Comparison of ENCODE assay signal across 30 mouse cellular contexts in genomic region chr13:89119809-89120208, GRCm38 (mm10).
A peak's percentile ranks its signal among the peaks of the same experiment; 100 is the strongest.
DNase-seq lines count a peak whose midpoint lies in the region; ATAC-seq and TF ChIP-seq lines count a peak whose summit lies in the region.
"Had no signal": no experiment of that assay in that cellular context is flagged by ENCODE, and none has a peak within 500 bp of the region (broad histone marks: within the 10 kb centered on the region; RNA-seq: fewer than 3 reads in every experiment).

No protein-coding gene starts in this region.

- no peak overlapping the region for H3K9ac ChIP-seq in forebrain, embryonic 16.5 days (replicated peaks; ENCODE audit: low read depth, low read length)
- H3K9ac ChIP-seq in hindbrain, embryonic 12.5 days, result no peak overlapping the region
- H3K9ac ChIP-seq in midbrain, embryonic 15.5 days, result no peak overlapping the region
- H3K9ac ChIP-seq: embryonic facial prominence, embryonic 15.5 days; heart, embryonic 12.5 days; kidney, embryonic 15.5 days; liver, embryonic 15.5 days; lung, embryonic 15.5 days; neural tube, embryonic 12.5 days had no signal

- no peak overlapping the region for H3K27ac ChIP-seq in forebrain, embryonic 16.5 days (ENCODE audit: low read length)
- no peak overlapping the region for H3K27ac ChIP-seq in forebrain, embryonic 10.5 days
- H3K27ac ChIP-seq in hindbrain, embryonic 12.5 days, result no peak overlapping the region
- no peak overlapping the region for H3K27ac ChIP-seq in midbrain, embryonic 15.5 days
- H3K27ac ChIP-seq: embryonic facial prominence, embryonic 15.5 days; kidney, embryonic 15.5 days; liver, embryonic 15.5 days; lung, embryonic 15.5 days; neural tube, embryonic 12.5 days had no signal

- peak; percentile 47; the same call in 1 of the 2 replicates for ATAC-seq in forebrain, embryonic 16.5 days
- peak; percentile 49; the same call in 1 of the 2 replicates for ATAC-seq in hindbrain, embryonic 12.5 days (ENCODE audit: low FRiP score)
- peak; percentile 77; the same call in 1 of the 2 replicates for ATAC-seq in midbrain, embryonic 15.5 days (replicated peaks)

- H3K27me3 ChIP-seq in forebrain, embryonic 16.5 days (replicated peaks; ENCODE audit: control insufficient read depth, insufficient read depth, low read length), result no peaks in the 10 kb centered on the region
- no peaks in the 10 kb centered on the region for H3K27me3 ChIP-seq in forebrain, embryonic 10.5 days (ENCODE audit: poor library complexity, severe bottlenecking)
- H3K27me3 ChIP-seq in hindbrain, embryonic 12.5 days, result no peaks in the 10 kb centered on the region
- H3K27me3 ChIP-seq in midbrain, embryonic 15.5 days (replicated peaks), result no peaks in the 10 kb centered on the region
- H3K27me3 ChIP-seq: embryonic facial prominence, embryonic 15.5 days; heart, embryonic 12.5 days; kidney, embryonic 15.5 days; liver, embryonic 15.5 days; lung, embryonic 15.5 days; megakaryocyte, embryonic 14.5 days; neural tube, embryonic 12.5 days had no signal

- H3K4me2 ChIP-seq in forebrain, embryonic 16.5 days (ENCODE audit: low read length), result no peak overlapping the region
- H3K4me2 ChIP-seq in hindbrain, embryonic 12.5 days (replicated peaks), result no peak overlapping the region
- no peak overlapping the region for H3K4me2 ChIP-seq in midbrain, embryonic 15.5 days
- H3K4me2 ChIP-seq: embryonic facial prominence, embryonic 15.5 days; heart, embryonic 12.5 days; kidney, embryonic 15.5 days; liver, embryonic 15.5 days; lung, embryonic 15.5 days; neural tube, embryonic 12.5 days had no signal

- H3K4me3 ChIP-seq in forebrain, embryonic 16.5 days (replicated peaks; ENCODE audit: low read length), result no peak overlapping the region
- no peak overlapping the region for H3K4me3 ChIP-seq in forebrain, embryonic 10.5 days
- no peak overlapping the region for H3K4me3 ChIP-seq in hindbrain, embryonic 12.5 days
- no peak overlapping the region for H3K4me3 ChIP-seq in midbrain, embryonic 15.5 days
- H3K4me3 ChIP-seq: embryonic facial prominence, embryonic 15.5 days; heart, embryonic 12.5 days; kidney, embryonic 15.5 days; liver, embryonic 15.5 days; lung, embryonic 15.5 days; megakaryocyte, embryonic 14.5 days; neural tube, embryonic 12.5 days had no signal

- no peaks in the 10 kb centered on the region for H3K9me3 ChIP-seq in forebrain, embryonic 16.5 days (ENCODE audit: control insufficient read depth, low read length)
- no peaks in the 10 kb centered on the region for H3K9me3 ChIP-seq in forebrain, embryonic 10.5 days
- no peaks in the 10 kb centered on the region for H3K9me3 ChIP-seq in hindbrain, embryonic 12.5 days (replicated peaks)
- H3K9me3 ChIP-seq in midbrain, embryonic 15.5 days, result no peaks in the 10 kb centered on the region
- H3K9me3 ChIP-seq: embryonic facial prominence, embryonic 15.5 days; heart, embryonic 12.5 days; kidney, embryonic 15.5 days; liver, embryonic 15.5 days; lung, embryonic 15.5 days; megakaryocyte, embryonic 14.5 days; neural tube, embryonic 12.5 days had no signal

- TF ChIP-seq POLR2A in brain, embryonic 14.5 days (IDR thresholded peaks at IDR 0.05; ENCODE audit: borderline replicate concordance, extremely low read depth, insufficient read depth, insufficient read length, poor library complexity, severe bottlenecking), result no peak

- WGBS in forebrain, embryonic 16.5 days, result 50% methylated on average over 8 of the region's 8 CpGs
- WGBS in forebrain, embryonic 10.5 days, result 82% methylated on average over 8 of the region's 8 CpGs
- WGBS in hindbrain, embryonic 12.5 days, result 63% methylated on average over 8 of the region's 8 CpGs
- WGBS in midbrain, embryonic 15.5 days, result 51% methylated on average over 8 of the region's 8 CpGs

- TF ChIP-seq CTCF in brain, embryonic 14.5 days (IDR thresholded peaks at IDR 0.05; ENCODE audit: borderline replicate concordance, extremely low read depth, insufficient read depth, insufficient read length), result no peak

- no peaks in the 10 kb centered on the region for H3K4me1 ChIP-seq in forebrain, embryonic 16.5 days (replicated peaks; ENCODE audit: control insufficient read depth, insufficient read depth, low read length)
- H3K4me1 ChIP-seq in forebrain, embryonic 10.5 days, result peaks cover 11% of the 10 kb centered on the region
- H3K4me1 ChIP-seq in hindbrain, embryonic 12.5 days, result no peaks in the 10 kb centered on the region
- H3K4me1 ChIP-seq in midbrain, embryonic 15.5 days, result 0 out of 2 replicates have a peak, but pooled peaks cover 4% of the 10 kb centered on the region
- H3K4me1 ChIP-seq: embryonic facial prominence, embryonic 15.5 days; kidney, embryonic 15.5 days; liver, embryonic 15.5 days; lung, embryonic 15.5 days; megakaryocyte, embryonic 14.5 days; neural tube, embryonic 12.5 days had no signal

- DNase-seq in forebrain, embryonic 10.5 days (ENCODE audit: extremely low spot score, low spot score), result no peak
- DNase-seq in brain, embryonic 14.5 days (ENCODE audit: low read depth), result peak; percentile 30
- no peak for DNase-seq in adrenal gland, adult (ENCODE audit: inconsistent age in 2 of 2, low spot score in 1 of 2)
- no peak for DNase-seq in frontal cortex, postnatal 25 days (ENCODE audit: low spot score in 2 of 2)
- DNase-seq: adrenal gland, adult 8-10 months; cerebellum, adult 18-20 months; cerebellum, postnatal 14 days; gastrocnemius, postnatal 14 days; heart, adult 18-20 months; heart, postnatal 10 days; kidney, adult 11 months; kidney, postnatal 4 days; layer of hippocampus, adult 9-11 months; left cerebral cortex, postnatal 4 days; liver; lung, postnatal 36 days; retina, postnatal 1 day; right cerebral cortex, postnatal 25 days; spleen, adult 18-20 months; thymus, postnatal 14 days had no signal

- H3K36me3 ChIP-seq in forebrain, embryonic 16.5 days (ENCODE audit: control insufficient read depth, insufficient read depth), result no peaks in the 10 kb centered on the region
- H3K36me3 ChIP-seq in forebrain, embryonic 10.5 days (replicated peaks), result no peaks in the 10 kb centered on the region
- no peaks in the 10 kb centered on the region for H3K36me3 ChIP-seq in hindbrain, embryonic 12.5 days
- no peaks in the 10 kb centered on the region for H3K36me3 ChIP-seq in midbrain, embryonic 15.5 days (replicated peaks)
- H3K36me3 ChIP-seq: embryonic facial prominence, embryonic 15.5 days; heart, embryonic 12.5 days; kidney, embryonic 15.5 days; liver, embryonic 15.5 days; lung, embryonic 15.5 days; neural tube, embryonic 12.5 days had no signal
